Mouse (Mus musculus): ENCODE data around the gene Zfp683. TPM values are rescaled to one million over a fixed set of nuclear protein-coding genes. Genes with fewer than 3 reads are reported as not detected.
A peak's percentile ranks its signal among the peaks of the same experiment; 100 is the strongest.

Gene Zfp683
- polyA plus RNA-seq, 1 experiment from 2014 or later: not detected

DNA sequence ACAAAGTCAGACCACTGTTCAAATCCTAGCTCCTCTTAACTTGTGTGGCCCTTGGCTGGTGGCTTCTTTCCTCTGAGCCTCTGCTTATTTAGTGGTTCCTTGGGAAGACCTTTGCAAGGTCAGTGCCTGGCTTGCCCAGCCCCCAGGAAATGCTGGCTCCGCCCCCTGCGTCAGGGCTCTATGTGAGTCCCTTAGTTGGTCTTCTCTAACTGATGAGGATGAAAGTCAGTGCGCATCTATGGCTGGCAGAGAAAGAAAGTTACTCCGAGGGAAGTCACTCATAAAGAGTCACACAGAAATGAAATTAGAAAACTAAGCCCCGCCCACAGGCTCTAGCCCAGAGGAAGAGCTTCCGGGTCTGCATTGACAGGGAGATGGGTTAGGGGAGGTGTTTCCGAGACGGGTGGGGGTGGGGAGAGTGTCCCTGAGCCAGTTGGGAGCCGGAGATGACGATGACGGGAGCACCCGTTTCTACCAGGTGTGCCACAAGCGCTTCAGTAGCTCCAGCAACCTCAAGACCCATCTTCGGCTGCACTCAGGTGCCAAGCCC is 4.6 kb downstream of the Zfp683 start:
- peaks cover 26% of the 10 kb centered on the region for H3K4me1 ChIP-seq (replicated peaks)
- DNase-seq (no peak), ATAC-seq (ENCODE audit: low read depth) (no peak)
- H3K9me3 ChIP-seq (replicated peaks): no peaks in the 10 kb centered on the region
- H3K27ac ChIP-seq: no peak overlapping the region
- H3K27me3 ChIP-seq: peaks cover 23% of the 10 kb centered on the region; the same call in 1 of the 2 replicates
- H3K4me3 ChIP-seq (replicated peaks): peak overlapping the region; percentile 23
- H3K4me2 ChIP-seq: peak overlapping the region; percentile 46
- H3K36me3 ChIP-seq: no peaks in the 10 kb centered on the region
- WGBS (ENCODE audit: insufficient replicate concordance): 18% methylated on average over 14 of the region's 14 CpGs
- no peak overlapping the region for H3K9ac ChIP-seq

DNA sequence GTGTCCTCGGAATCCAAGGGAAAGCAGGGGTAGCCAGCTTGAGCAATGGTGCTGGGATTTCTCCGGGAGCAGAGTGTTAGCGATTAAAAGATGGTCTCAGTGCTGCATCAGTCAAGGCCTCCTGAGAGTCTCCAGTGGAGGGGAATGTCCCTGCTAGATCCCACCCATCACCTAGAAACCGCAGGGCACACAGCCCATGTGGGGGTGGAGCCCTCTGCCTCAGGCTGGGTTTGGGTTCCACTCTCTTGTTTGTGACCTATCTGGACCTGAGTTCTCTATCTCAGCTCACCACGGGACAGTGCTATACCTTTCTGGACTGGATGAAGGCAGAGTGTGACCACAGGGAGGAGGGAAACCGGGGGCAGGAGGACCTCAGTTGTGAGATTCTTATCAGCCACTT is 5.3 kb downstream of the Zfp683 start:
- no peak overlapping the region for H3K27ac ChIP-seq
- ATAC-seq (ENCODE audit: low read depth) (no peak), DNase-seq (no peak)
- H3K9ac ChIP-seq: no peak overlapping the region
- H3K27me3 ChIP-seq: peaks cover 23% of the 10 kb centered on the region; the same call in 1 of the 2 replicates
- peak overlapping the region; percentile 46 for H3K4me2 ChIP-seq
- peaks cover 26% of the 10 kb centered on the region for H3K4me1 ChIP-seq (replicated peaks)
- no peaks in the 10 kb centered on the region for H3K36me3 ChIP-seq
- 53% methylated on average over 6 of the region's 6 CpGs for WGBS (ENCODE audit: insufficient replicate concordance)
- H3K9me3 ChIP-seq (replicated peaks): no peaks in the 10 kb centered on the region
- no peak overlapping the region for H3K4me3 ChIP-seq (replicated peaks)

DNA sequence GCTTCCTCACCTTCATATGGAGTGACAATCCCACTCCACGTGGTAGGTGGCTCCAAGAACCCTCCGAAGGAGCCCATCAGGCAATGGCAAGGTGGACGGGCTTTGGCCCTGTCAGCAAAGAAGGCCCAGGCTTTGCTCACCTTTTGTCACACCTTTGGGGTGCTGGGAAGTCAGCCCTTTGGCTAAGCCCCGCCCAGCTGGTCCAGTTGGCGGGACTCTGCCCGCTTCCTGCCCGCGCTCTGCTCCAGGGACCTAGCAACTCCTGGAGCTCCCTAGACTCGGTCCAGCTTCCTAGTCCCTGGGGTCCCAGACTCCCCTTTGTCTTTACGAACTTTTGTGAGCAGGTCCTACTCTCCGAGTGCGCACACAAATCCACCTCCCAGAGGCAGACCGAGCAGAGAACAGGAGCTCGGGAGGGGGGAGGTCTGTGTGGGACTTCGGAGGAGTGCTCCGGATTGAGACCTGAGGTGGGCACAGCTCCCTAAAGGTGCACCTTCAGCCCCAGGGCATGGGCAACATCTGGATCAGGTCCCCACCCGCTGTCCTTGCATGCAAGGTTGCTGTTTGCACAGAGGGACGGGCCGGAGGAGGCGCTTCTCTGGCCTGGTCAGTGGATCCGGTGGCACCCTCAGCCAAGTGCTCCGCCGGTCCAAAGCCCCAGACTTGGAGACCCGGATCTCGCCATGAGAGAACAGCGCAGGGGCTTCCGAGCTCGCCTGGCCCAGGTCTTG is 6.7 kb downstream of the Zfp683 start, which contains the start of gene Crybg2:
Crybg2 (plus strand) TSS at position 681 of the 731 bp plus-strand sequence.
- Histone ChIP-seq H3K9ac (no peak within 1 kb of the TSS), H3K27me3 (peaks cover 31% of the 10 kb centered on the region), H3K36me3 (no peaks in the 10 kb centered on the region), H3K4me2 (peak within 1 kb of the TSS; percentile 15; the same call in 1 of the 2 replicates), H3K4me3 (replicated peaks) (no peak within 1 kb of the TSS), H3K4me1 (replicated peaks) (peaks cover 26% of the 10 kb centered on the region), H3K9me3 (replicated peaks) (no peaks in the 10 kb centered on the region), H3K27ac (no peak within 1 kb of the TSS)
- 55% methylated on average over 28 of the region's 28 CpGs for WGBS (ENCODE audit: insufficient replicate concordance)
- no peak for ATAC-seq (ENCODE audit: low read depth)
- no peak for DNase-seq

DNA sequence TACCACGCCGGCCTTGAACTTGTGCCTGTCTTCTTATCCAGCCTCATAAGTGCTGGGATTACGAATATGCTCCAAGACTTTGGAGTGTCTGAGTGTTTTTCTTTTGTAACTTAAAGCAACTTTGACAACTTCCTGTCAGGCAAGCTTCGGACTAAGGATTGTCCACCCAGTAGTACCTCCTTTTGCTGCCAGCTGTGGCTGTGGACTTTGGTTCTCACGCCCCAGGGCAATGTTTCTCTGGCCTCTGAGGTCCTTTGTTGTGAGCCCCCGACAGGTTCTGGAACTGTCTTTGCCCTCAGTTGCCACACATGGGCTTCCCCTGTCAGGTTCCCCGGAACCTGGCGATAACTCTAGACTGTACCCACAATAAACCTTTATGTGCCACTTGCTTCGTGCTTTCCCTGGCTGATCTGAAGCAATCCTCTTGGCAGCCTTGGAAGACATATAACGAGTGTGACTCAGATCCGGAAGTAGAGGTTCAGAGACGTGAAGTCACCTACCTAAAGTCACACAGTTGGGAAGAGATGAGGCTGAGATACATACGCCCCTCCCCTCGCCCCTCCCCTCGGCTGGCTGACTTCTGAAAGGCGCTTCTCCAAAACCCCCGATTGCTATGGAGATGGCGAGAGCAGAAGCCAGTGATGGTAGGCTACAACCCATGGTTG is 7.7 kb downstream of the Zfp683 start:
- Histone ChIP-seq H3K27me3 (peaks cover 35% of the 10 kb centered on the region), H3K4me3 (replicated peaks) (no peak overlapping the region), H3K9me3 (replicated peaks) (no peaks in the 10 kb centered on the region), H3K36me3 (no peaks in the 10 kb centered on the region), H3K4me2 (no peak overlapping the region), H3K27ac (no peak overlapping the region), H3K9ac (no peak overlapping the region), H3K4me1 (replicated peaks) (peaks cover 26% of the 10 kb centered on the region)
- 49% methylated on average over 18 of the region's 18 CpGs for WGBS (ENCODE audit: insufficient replicate concordance)
- DNase-seq: no peak
- ATAC-seq (ENCODE audit: low read depth): no peak

DNA sequence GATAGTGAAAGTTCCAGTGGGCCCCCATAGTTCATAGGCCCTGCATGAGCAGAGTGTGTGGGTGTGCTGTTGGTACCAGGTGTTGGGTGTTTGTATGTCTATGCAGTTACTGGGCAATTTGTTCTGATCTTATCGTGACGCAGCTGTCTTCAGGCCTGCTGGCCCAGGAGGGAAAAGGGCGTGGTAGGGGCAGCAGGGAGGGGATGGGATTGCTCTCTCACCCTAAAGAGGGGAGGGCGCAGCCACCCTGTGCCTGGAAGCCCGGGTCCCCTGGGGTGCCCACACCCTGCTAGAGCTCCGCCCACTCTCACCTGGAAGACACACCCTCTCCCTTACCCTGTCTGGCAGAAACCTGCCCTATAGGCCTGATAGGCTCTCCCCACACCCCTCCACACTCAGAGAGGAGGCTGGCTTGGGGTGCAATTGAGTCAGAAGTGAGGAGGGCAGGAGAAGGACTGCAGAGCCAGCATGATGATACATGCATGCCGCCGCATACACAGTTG is 8.4 kb downstream of the Zfp683 start:
- Histone ChIP-seq H3K9ac (no peak overlapping the region), H3K36me3 (no peaks in the 10 kb centered on the region), H3K4me3 (replicated peaks) (no peak overlapping the region), H3K4me1 (replicated peaks) (peaks cover 26% of the 10 kb centered on the region), H3K27me3 (peaks cover 42% of the 10 kb centered on the region), H3K9me3 (replicated peaks) (no peaks in the 10 kb centered on the region), H3K27ac (no peak overlapping the region), H3K4me2 (no peak overlapping the region)
- DNase-seq: peak; percentile 40
- 37% methylated on average over 8 of the region's 8 CpGs for WGBS (ENCODE audit: insufficient replicate concordance)
- peak; percentile 57 for ATAC-seq (ENCODE audit: low read depth)

DNA sequence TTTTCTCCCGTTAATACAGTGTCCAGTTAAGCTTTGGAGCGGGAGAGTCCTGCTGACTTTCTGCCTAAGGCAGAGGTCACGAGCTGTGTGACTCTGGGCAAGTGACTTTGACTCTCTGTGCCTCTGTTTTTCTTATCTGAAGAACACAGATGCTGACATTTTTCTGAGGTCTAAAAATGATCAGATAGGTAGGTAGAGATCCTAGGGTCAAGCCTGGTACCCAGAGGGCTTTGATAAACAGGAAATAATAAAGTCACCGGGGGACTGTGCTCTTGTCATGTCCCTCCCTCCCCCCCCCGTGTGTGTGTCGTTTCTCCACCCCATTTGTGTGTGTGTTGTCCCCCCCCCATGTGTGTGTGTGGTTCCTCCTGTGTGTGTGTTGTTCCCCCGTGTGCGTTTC is 8.9 kb downstream of the Zfp683 start:
- Histone ChIP-seq H3K4me1 (replicated peaks) (peaks cover 26% of the 10 kb centered on the region), H3K9ac (no peak overlapping the region), H3K9me3 (replicated peaks) (no peaks in the 10 kb centered on the region), H3K4me2 (no peak overlapping the region), H3K36me3 (no peaks in the 10 kb centered on the region), H3K4me3 (replicated peaks) (no peak overlapping the region), H3K27ac (no peak overlapping the region), H3K27me3 (peaks cover 44% of the 10 kb centered on the region)
- DNase-seq (no peak), ATAC-seq (ENCODE audit: low read depth) (peak; percentile 35)
- WGBS (ENCODE audit: insufficient replicate concordance): 34% methylated on average over 8 of the region's 8 CpGs

DNA sequence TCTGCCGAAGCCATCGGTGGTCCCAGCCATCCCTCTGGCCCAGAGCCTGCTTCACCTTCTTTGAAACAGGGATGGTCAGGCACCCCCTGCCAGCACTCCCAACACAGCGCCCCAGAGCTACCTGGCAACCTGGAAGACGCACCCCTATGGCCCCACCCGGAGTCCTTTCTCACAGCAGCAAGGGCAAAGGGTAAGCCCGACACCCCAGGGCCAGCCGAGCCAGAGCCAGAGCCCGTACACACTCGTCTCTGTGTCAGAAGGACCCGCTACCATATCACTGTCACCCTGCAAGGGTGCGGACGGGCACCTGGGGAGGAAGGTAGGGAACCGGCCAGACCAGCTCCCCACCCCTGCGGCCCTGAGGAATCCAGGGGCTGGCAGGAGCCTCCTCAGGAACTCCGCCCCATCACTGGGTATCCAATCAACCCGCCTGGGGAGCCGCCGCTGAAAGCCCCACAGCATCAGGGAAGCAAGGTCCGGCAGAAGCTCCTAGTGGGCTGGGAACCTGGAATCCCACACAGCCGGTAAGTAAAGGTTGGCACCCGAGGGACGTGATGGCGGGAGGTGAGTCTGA is 11.9 kb downstream of the Zfp683 start:
- Histone ChIP-seq H3K4me2 (no peak overlapping the region), H3K9me3 (replicated peaks) (no peaks in the 10 kb centered on the region), H3K9ac (no peak overlapping the region), H3K27me3 (peaks cover 32% of the 10 kb centered on the region), H3K36me3 (no peaks in the 10 kb centered on the region), H3K27ac (no peak overlapping the region), H3K4me1 (replicated peaks) (peaks cover 19% of the 10 kb centered on the region), H3K4me3 (replicated peaks) (no peak overlapping the region)
- DNase-seq (no peak), ATAC-seq (ENCODE audit: low read depth) (no peak)
- 28% methylated on average over 23 of the region's 23 CpGs for WGBS (ENCODE audit: insufficient replicate concordance)

DNA sequence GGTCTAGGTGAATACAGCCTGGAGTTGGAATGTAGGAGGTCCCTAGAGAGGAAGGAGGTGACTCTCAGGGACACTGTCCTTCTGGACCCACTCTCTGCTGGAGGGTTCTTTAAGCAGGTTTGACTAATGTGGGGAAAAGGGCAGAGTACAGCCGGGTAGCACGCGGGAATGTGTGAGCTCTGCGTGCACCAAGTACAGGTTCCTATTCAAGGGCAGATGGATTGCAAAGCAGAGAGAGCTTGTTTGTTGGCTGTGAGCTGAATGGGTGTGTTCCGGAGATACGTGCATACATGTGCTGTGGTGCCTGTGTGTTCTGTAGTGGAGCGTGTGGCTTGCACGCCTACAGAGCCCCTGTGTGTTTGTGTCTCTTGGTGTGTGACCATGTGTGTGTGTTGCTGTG is 13.7 kb downstream of the Zfp683 start:
- WGBS (ENCODE audit: insufficient replicate concordance): 76% methylated on average over 8 of the region's 8 CpGs
- peaks cover 5% of the 10 kb centered on the region for H3K4me1 ChIP-seq (replicated peaks)
- no peak overlapping the region for H3K4me2 ChIP-seq
- H3K9ac ChIP-seq: no peak overlapping the region
- H3K27ac ChIP-seq: no peak overlapping the region
- H3K27me3 ChIP-seq: peaks cover 25% of the 10 kb centered on the region
- no peaks in the 10 kb centered on the region for H3K9me3 ChIP-seq (replicated peaks)
- no peak overlapping the region for H3K4me3 ChIP-seq (replicated peaks)
- no peaks in the 10 kb centered on the region for H3K36me3 ChIP-seq
- DNase-seq (no peak), ATAC-seq (ENCODE audit: low read depth) (no peak)

DNA sequence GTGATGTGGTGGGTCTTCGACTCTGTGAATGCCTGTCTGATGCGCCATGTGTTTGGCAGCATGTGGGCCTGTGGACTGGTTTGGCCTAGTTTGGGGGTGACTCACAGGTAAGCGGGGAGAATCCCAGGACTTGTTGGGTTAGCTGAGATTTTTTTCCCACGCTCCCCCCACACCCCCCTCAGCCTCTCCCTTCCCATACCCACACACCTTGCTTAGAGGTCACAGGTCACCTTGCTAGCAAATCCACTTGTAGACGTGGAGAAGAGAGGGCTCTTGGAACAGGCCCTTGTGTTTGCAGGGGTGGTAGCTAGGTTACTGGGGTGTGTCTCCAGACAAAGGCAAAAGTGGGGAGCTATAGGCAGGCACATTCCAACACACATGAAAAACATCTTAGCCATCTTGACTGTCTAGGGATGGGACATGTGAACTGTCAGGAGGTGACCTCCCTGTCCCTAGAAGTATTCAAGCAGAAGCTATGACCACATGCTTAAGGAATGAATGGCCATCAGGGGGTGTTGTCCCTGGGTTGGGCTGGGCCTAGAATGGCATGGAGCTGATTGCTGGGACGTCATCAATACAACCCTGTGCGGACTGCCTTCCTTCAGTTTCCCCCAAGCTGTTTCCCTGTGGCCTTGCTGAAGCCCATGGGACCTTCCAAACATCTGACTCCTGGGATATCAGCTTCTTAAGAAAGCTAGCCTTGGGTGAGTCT is 14.4 kb downstream of the Zfp683 start:
- no peak overlapping the region for H3K9ac ChIP-seq
- no peaks in the 10 kb centered on the region; the same call in 1 of the 2 replicates for H3K4me1 ChIP-seq (replicated peaks)
- H3K27ac ChIP-seq: no peak overlapping the region
- H3K36me3 ChIP-seq: no peaks in the 10 kb centered on the region
- 73% methylated on average over 7 of the region's 7 CpGs for WGBS (ENCODE audit: insufficient replicate concordance)
- no peaks in the 10 kb centered on the region for H3K9me3 ChIP-seq (replicated peaks)
- H3K4me2 ChIP-seq: no peak overlapping the region
- no peak for DNase-seq
- no peak for ATAC-seq (ENCODE audit: low read depth)
- H3K4me3 ChIP-seq (replicated peaks): no peak overlapping the region
- H3K27me3 ChIP-seq: peaks cover 25% of the 10 kb centered on the region

DNA sequence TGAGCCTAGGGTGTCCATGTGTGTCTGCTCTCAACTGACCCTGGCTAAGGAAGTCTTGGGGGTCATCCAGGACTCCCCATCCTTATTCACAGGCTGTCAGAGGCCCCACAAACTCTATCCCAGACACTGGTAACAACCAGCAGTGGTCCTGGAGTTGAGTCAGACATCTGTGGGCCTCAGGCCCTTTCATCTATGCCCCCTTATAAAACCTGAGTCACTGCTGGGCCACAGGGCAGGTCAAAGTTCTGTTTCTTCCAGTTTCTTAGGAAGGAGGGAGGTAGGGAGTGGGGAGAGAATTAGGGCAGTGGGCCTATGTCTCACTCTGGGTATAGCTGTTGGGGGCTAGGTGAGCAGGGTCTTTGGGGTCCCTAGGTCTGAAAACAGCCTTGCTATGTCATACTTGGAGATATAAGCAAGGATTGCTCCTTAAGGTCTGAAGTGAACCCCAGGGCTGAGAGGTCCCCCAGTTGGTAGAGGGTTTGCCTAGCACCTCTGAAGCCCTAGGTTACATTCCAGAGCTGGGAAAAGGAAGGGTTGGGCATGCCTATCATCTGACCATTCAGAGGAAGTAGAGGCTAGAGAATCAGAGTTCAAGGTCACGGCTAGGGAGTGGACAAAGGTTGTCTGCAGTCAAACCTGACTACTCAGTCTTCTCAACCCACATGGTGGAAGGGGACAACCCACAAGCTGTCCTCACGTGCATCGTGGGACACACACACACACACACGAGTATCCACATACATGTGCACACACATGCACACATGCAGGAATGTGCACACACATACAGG is 15.3 kb downstream of the Zfp683 start:
- H3K4me1 ChIP-seq (replicated peaks): no peaks in the 10 kb centered on the region
- H3K4me2 ChIP-seq: no peak overlapping the region
- DNase-seq: no peak
- H3K36me3 ChIP-seq: no peaks in the 10 kb centered on the region
- H3K27ac ChIP-seq: no peak overlapping the region
- peaks cover 25% of the 10 kb centered on the region for H3K27me3 ChIP-seq
- no peaks in the 10 kb centered on the region for H3K9me3 ChIP-seq (replicated peaks)
- 66% methylated on average over 4 of the region's 4 CpGs for WGBS (ENCODE audit: insufficient replicate concordance)
- ATAC-seq (ENCODE audit: low read depth): no peak
- no peak overlapping the region for H3K9ac ChIP-seq
- H3K4me3 ChIP-seq (replicated peaks): no peak overlapping the region

Data from liver, embryonic 13.5 days (tissue).